Comparison of ENCODE assay signal across 8 mouse cellular contexts in genomic region chr2:30544782-30545435, GRCm38 (mm10). TPM values are rescaled to one million over a fixed set of nuclear protein-coding genes. Genes with fewer than 3 reads are reported as not detected.
DNase-seq lines count a peak whose midpoint lies in the region; ATAC-seq lines count a peak whose summit lies in the region.

No protein-coding gene starts in this region.

- WGBS in embryonic facial prominence, embryonic 10.5 days, result 3% methylated on average over 35 of the region's 35 CpGs
- 2% methylated on average over 35 of the region's 35 CpGs for WGBS in intestine, embryonic 16.5 days

- H3K27ac ChIP-seq in embryonic facial prominence, embryonic 10.5 days (replicated peaks), result peak overlapping the region; percentile 85
- H3K27ac ChIP-seq in intestine, embryonic 16.5 days (ENCODE audit: low read length), result peak overlapping the region; percentile 41

- H3K9me3 ChIP-seq in embryonic facial prominence, embryonic 10.5 days, result no peaks in the 10 kb centered on the region
- no peaks in the 10 kb centered on the region for H3K9me3 ChIP-seq in intestine, embryonic 16.5 days (ENCODE audit: control insufficient read depth, low read length)

- no peaks in the 10 kb centered on the region for H3K27me3 ChIP-seq in embryonic facial prominence, embryonic 10.5 days (replicated peaks; ENCODE audit: low read depth, poor library complexity, severe bottlenecking)
- no peaks in the 10 kb centered on the region for H3K27me3 ChIP-seq in intestine, embryonic 16.5 days (replicated peaks; ENCODE audit: control insufficient read depth, insufficient read depth, low read length)

- peak; percentile 92 for DNase-seq in adrenal gland, postnatal 25 days
- peak; percentile 99 for DNase-seq in embryonic facial prominence, embryonic 10.5 days (ENCODE audit: low spot score)
- DNase-seq in left cerebral cortex, postnatal 25 days (ENCODE audit: low spot score in 2 of 2), result peak; percentile 92 to 97
- peak; percentile 97 for DNase-seq in mesoderm, embryonic 11.5 days (ENCODE audit: low read depth, low spot score)
- DNase-seq in right cerebral cortex, postnatal 14 days, result peak; percentile 91
- peak; percentile 89 for DNase-seq in urinary bladder, postnatal 14 days (ENCODE audit: low spot score)

- ATAC-seq in granulocyte monocyte progenitor cell, adult 5-6 weeks (replicated peaks; ENCODE audit: poor library complexity, severe bottlenecking), result peak; percentile 98
- peak; percentile 77 for ATAC-seq in intestine, embryonic 16.5 days

- intact Hi-C loops in left cerebral cortex, postnatal 25 days (cut with DNase I), result loop anchor here (2.0 kb wide), 1 partner anchor 72 kb away; no protein-coding TSS in a partner anchor

- peak overlapping the region; percentile 85 for H3K4me2 ChIP-seq in intestine, embryonic 16.5 days (ENCODE audit: low read depth, low read length)

- H3K36me3 ChIP-seq in embryonic facial prominence, embryonic 10.5 days (replicated peaks), result no peaks in the 10 kb centered on the region
- no peaks in the 10 kb centered on the region for H3K36me3 ChIP-seq in intestine, embryonic 16.5 days (ENCODE audit: control insufficient read depth, insufficient read depth, low read length)

- peak overlapping the region; percentile 46 for H3K4me3 ChIP-seq in embryonic facial prominence, embryonic 10.5 days
- H3K4me3 ChIP-seq in intestine, embryonic 16.5 days (ENCODE audit: low read length), result peak overlapping the region; percentile 42

- peak overlapping the region; percentile 51; the same call in 1 of the 2 replicates for H3K9ac ChIP-seq in intestine, embryonic 16.5 days (ENCODE audit: low read depth, low read length)

- H3K4me1 ChIP-seq in embryonic facial prominence, embryonic 10.5 days, result peaks cover 67% of the 10 kb centered on the region
- H3K4me1 ChIP-seq in intestine, embryonic 16.5 days (ENCODE audit: control insufficient read depth, insufficient read depth, low read length), result peaks cover 39% of the 10 kb centered on the region

RNA-seq across cellular contexts. Expression of gene Cstad, which starts 49.9 kb away (rescaled TPM):
- 1.6 and 4.4 TPM in 2 replicates for total RNA-seq in adrenal gland, postnatal 25 days (2021)
- polyA plus RNA-seq in embryonic facial prominence, embryonic 10.5 days (2016; fragmentation: Nextera tagmentation; extraction: Ambion mirVana), result 0.44 and 0.86 TPM in 2 replicates
- total RNA-seq in granulocyte monocyte progenitor cell, adult 5-6 weeks (2014; fragmentation: Nextera tagmentation), result not detected in 2 replicates
- total RNA-seq in granulocyte monocyte progenitor cell, adult 5-6 weeks (2017), result not detected in 2 replicates
- 0.58 and 0.99 TPM in 2 replicates for polyA plus RNA-seq in intestine, embryonic 16.5 days (2015; fragmentation: Nextera tagmentation; extraction: Ambion mirVana)
- total RNA-seq in left cerebral cortex, postnatal 25 days (2021), result 1 to 10 TPM; 4.2 to 5.5 TPM

Comparison
In these comparisons a context has a peak if more than half of its experiments do, and no peak if none do; other contexts are left out.
1. Peak in every context shown above with its lines: DNase-seq, ATAC-seq, H3K4me3 ChIP-seq and H3K27ac ChIP-seq.